Mouse (Mus musculus) mesoderm, embryonic 11.5 days (tissue): ENCODE measurements around the gene Scn11a.
A peak's percentile ranks its signal among the peaks of the same experiment; 100 is the strongest.

Source experiments
- DNase-seq: peaks from one replicate; pipeline ENCODE4 v3.0.0-alpha.2; 2012; ENCODE audit warnings: low read depth, low spot score

Gene Scn11a

GRCm38 (mm10) chr9:119795254-119795912 lies 29.9 kb downstream of the Scn11a start:
- no peak for DNase-seq

- no peak for DNase-seq
Measured at GRCm38 (mm10) chr9:119794470-119794869, 30.8 kb downstream of the Scn11a start.

- DNase-seq: no peak
Measured at GRCm38 (mm10) chr9:119792505-119792904, 32.8 kb downstream of the Scn11a start.

- DNase-seq: no peak
Measured at GRCm38 (mm10) chr9:119780901-119781300, 44.4 kb downstream of the Scn11a start.

GRCm38 (mm10) chr9:119776661-119777060 lies 48.6 kb downstream of the Scn11a start:
- no peak for DNase-seq

- DNase-seq: peak; percentile 30
Measured at GRCm38 (mm10) chr9:119768585-119768984, 56.7 kb downstream of the Scn11a start.

- DNase-seq: no peak
Measured at GRCm38 (mm10) chr9:119760226-119760625, 65.0 kb downstream of the Scn11a start.

- DNase-seq: no peak
Measured at GRCm38 (mm10) chr9:119759457-119759856, 65.8 kb downstream of the Scn11a start.

GRCm38 (mm10) chr9:119751507-119751906 lies 73.7 kb downstream of the Scn11a start:
- DNase-seq: peak; percentile 50

- no peak for DNase-seq
Measured at GRCm38 (mm10) chr9:119749112-119749511, 76.1 kb downstream of the Scn11a start.

GRCm38 (mm10) chr9:119743900-119744299 lies 81.4 kb downstream of the Scn11a start:
- no peak for DNase-seq

GRCm38 (mm10) chr9:119743312-119743711 lies 81.9 kb downstream of the Scn11a start:
- no peak for DNase-seq

GRCm38 (mm10) chr9:119741101-119741786 lies 84.0 kb downstream of the Scn11a start:
- DNase-seq: no peak

- DNase-seq: no peak
Measured at GRCm38 (mm10) chr9:119728412-119729097, 96.7 kb downstream of the Scn11a start.

GRCm38 (mm10) chr9:119726990-119727389 lies 98.3 kb downstream of the Scn11a start:
- no peak for DNase-seq

- DNase-seq: no peak
Measured at GRCm38 (mm10) chr9:119725293-119725862, 99.9 kb downstream of the Scn11a start.

- DNase-seq: no peak
Measured at GRCm38 (mm10) chr9:119719222-119719621, 106.0 kb downstream of the Scn11a start, which contains the start of gene Scn10a. Gene Scn10a, minus strand, starts transcription at chr9:119719322.

- DNase-seq: peak; percentile 89
Measured at GRCm38 (mm10) chr9:119706700-119707099, 118.6 kb downstream of the Scn11a start.
